Mouse (Mus musculus): ENCODE data around the gene Cxcr5. TPM values are rescaled to one million over a fixed set of nuclear protein-coding genes. Genes with fewer than 3 reads are reported as not detected.

The Cxcr5 gene
- polyA plus RNA-seq, 1 experiment from 2014 or later: 0.05 TPM

GRCm38 (mm10) chr9:44523686-44524085, 38.0 kb downstream of the Cxcr5 start:
- H3K4me3 ChIP-seq: no peak overlapping the region
- DNase-seq (ENCODE audit: extremely low spot score, low spot score): no peak
- H3K27me3 ChIP-seq (ENCODE audit: poor library complexity, severe bottlenecking): no peaks in the 10 kb centered on the region
- H3K9me3 ChIP-seq: no peaks in the 10 kb centered on the region
- no peak overlapping the region for H3K27ac ChIP-seq
- H3K4me1 ChIP-seq: no peaks in the 10 kb centered on the region
- WGBS: 85% methylated on average over 5 of the region's 5 CpGs
- no peaks in the 10 kb centered on the region for H3K36me3 ChIP-seq (replicated peaks)

- WGBS: 81% methylated on average over 10 of the region's 10 CpGs
- Histone ChIP-seq H3K27me3 (ENCODE audit: poor library complexity, severe bottlenecking) (no peaks in the 10 kb centered on the region), H3K4me1 (no peaks in the 10 kb centered on the region), H3K36me3 (replicated peaks) (no peaks in the 10 kb centered on the region), H3K4me3 (no peak overlapping the region), H3K27ac (no peak overlapping the region), H3K9me3 (no peaks in the 10 kb centered on the region)
- DNase-seq (ENCODE audit: extremely low spot score, low spot score): no peak
These were observed 39.8 kb downstream of the Cxcr5 start for GRCm38 (mm10) chr9:44521927-44522326.

GRCm38 (mm10) chr9:44518068-44518467, 43.6 kb downstream of the Cxcr5 start:
- Histone ChIP-seq H3K9me3 (no peaks in the 10 kb centered on the region), H3K27me3 (ENCODE audit: poor library complexity, severe bottlenecking) (no peaks in the 10 kb centered on the region), H3K27ac (no peak overlapping the region), H3K4me1 (0 out of 2 replicates have a peak, but pooled peaks cover 3% of the 10 kb centered on the region), H3K4me3 (no peak overlapping the region), H3K36me3 (replicated peaks) (no peaks in the 10 kb centered on the region)
- WGBS: 89% methylated on average over 7 of the region's 7 CpGs
- DNase-seq (ENCODE audit: extremely low spot score, low spot score): no peak

- WGBS: 74% methylated on average over 4 of the region's 4 CpGs
- Histone ChIP-seq H3K36me3 (replicated peaks) (no peaks in the 10 kb centered on the region), H3K4me1 (0 out of 2 replicates have a peak, but pooled peaks cover 3% of the 10 kb centered on the region), H3K9me3 (no peaks in the 10 kb centered on the region), H3K4me3 (no peak overlapping the region), H3K27me3 (ENCODE audit: poor library complexity, severe bottlenecking) (no peaks in the 10 kb centered on the region), H3K27ac (no peak overlapping the region)
- DNase-seq (ENCODE audit: extremely low spot score, low spot score): no peak
These were observed 44.3 kb downstream of the Cxcr5 start for GRCm38 (mm10) chr9:44517368-44517767.

- Histone ChIP-seq H3K36me3 (replicated peaks) (no peaks in the 10 kb centered on the region), H3K4me1 (peaks cover 8% of the 10 kb centered on the region), H3K9me3 (no peaks in the 10 kb centered on the region), H3K27ac (no peak overlapping the region), H3K4me3 (no peak overlapping the region), H3K27me3 (ENCODE audit: poor library complexity, severe bottlenecking) (0 out of 2 replicates have a peak, but pooled peaks cover 3% of the 10 kb centered on the region)
- WGBS: 90% methylated on average over 5 of the region's 5 CpGs
- DNase-seq (ENCODE audit: extremely low spot score, low spot score): no peak
These were observed 45.8 kb downstream of the Cxcr5 start for GRCm38 (mm10) chr9:44515891-44516290.

- Histone ChIP-seq H3K4me3 (no peak overlapping the region), H3K9me3 (no peaks in the 10 kb centered on the region), H3K27me3 (ENCODE audit: poor library complexity, severe bottlenecking) (0 out of 2 replicates have a peak, but pooled peaks cover 8% of the 10 kb centered on the region), H3K4me1 (peaks cover 14% of the 10 kb centered on the region), H3K36me3 (replicated peaks) (no peaks in the 10 kb centered on the region), H3K27ac (no peak overlapping the region)
- no peak for DNase-seq (ENCODE audit: extremely low spot score, low spot score)
- 72% methylated on average over 12 of the region's 12 CpGs for WGBS
These were observed 46.4 kb downstream of the Cxcr5 start for GRCm38 (mm10) chr9:44515131-44515751.

GRCm38 (mm10) chr9:44514147-44514546, 47.5 kb downstream of the Cxcr5 start:
- peaks cover 3% of the 10 kb centered on the region for H3K36me3 ChIP-seq (replicated peaks)

GRCm38 (mm10) chr9:44513610-44514009, 48.1 kb downstream of the Cxcr5 start:
- peaks cover 30% of the 10 kb centered on the region for H3K4me1 ChIP-seq
- no peak for DNase-seq (ENCODE audit: extremely low spot score, low spot score)
- WGBS: 79% methylated on average over 20 of the region's 20 CpGs
- no peak overlapping the region for H3K27ac ChIP-seq
- peaks cover 9% of the 10 kb centered on the region for H3K36me3 ChIP-seq (replicated peaks)
- peaks cover 21% of the 10 kb centered on the region for H3K27me3 ChIP-seq (ENCODE audit: poor library complexity, severe bottlenecking)
- no peak overlapping the region for H3K4me3 ChIP-seq
- H3K9me3 ChIP-seq: no peaks in the 10 kb centered on the region

More at GRCm38 (mm10) chr9:44514147-44514546, 47.5 kb downstream of the Cxcr5 start:
- Histone ChIP-seq H3K9me3 (no peaks in the 10 kb centered on the region), H3K27ac (no peak overlapping the region), H3K27me3 (ENCODE audit: poor library complexity, severe bottlenecking) (peaks cover 16% of the 10 kb centered on the region), H3K4me3 (no peak overlapping the region), H3K4me1 (peaks cover 25% of the 10 kb centered on the region)
- DNase-seq (ENCODE audit: extremely low spot score, low spot score): no peak
- WGBS: 92% methylated on average over 5 of the region's 5 CpGs

GRCm38 (mm10) chr9:44513121-44513520, 48.6 kb downstream of the Cxcr5 start:
- Histone ChIP-seq H3K9me3 (no peaks in the 10 kb centered on the region), H3K27me3 (ENCODE audit: poor library complexity, severe bottlenecking) (peaks cover 22% of the 10 kb centered on the region), H3K36me3 (replicated peaks) (peaks cover 14% of the 10 kb centered on the region), H3K27ac (no peak overlapping the region), H3K4me3 (no peak overlapping the region), H3K4me1 (peaks cover 30% of the 10 kb centered on the region)
- 89% methylated on average over 11 of the region's 11 CpGs for WGBS
- DNase-seq (ENCODE audit: extremely low spot score, low spot score): no peak

GRCm38 (mm10) chr9:44512717-44513003, 49.0 kb downstream of the Cxcr5 start:
- DNase-seq (ENCODE audit: extremely low spot score, low spot score): no peak
- WGBS: 93% methylated on average over 3 of the region's 3 CpGs
- Histone ChIP-seq H3K27ac (no peak overlapping the region), H3K4me1 (peaks cover 30% of the 10 kb centered on the region), H3K36me3 (replicated peaks) (peaks cover 18% of the 10 kb centered on the region), H3K27me3 (ENCODE audit: poor library complexity, severe bottlenecking) (peaks cover 22% of the 10 kb centered on the region), H3K9me3 (no peaks in the 10 kb centered on the region), H3K4me3 (no peak overlapping the region)

- peaks cover 24% of the 10 kb centered on the region for H3K36me3 ChIP-seq (replicated peaks)
- DNase-seq (ENCODE audit: extremely low spot score, low spot score): no peak
- H3K4me3 ChIP-seq: no peak overlapping the region
- 86% methylated on average over 9 of the region's 9 CpGs for WGBS
- peaks cover 30% of the 10 kb centered on the region for H3K4me1 ChIP-seq
- H3K9me3 ChIP-seq: no peaks in the 10 kb centered on the region
- no peak overlapping the region for H3K27ac ChIP-seq
- H3K27me3 ChIP-seq (ENCODE audit: poor library complexity, severe bottlenecking): peaks cover 22% of the 10 kb centered on the region
These were observed 49.6 kb downstream of the Cxcr5 start for GRCm38 (mm10) chr9:44511935-44512716.

- WGBS: 61% methylated on average over 5 of the region's 5 CpGs
- Histone ChIP-seq H3K4me3 (no peak overlapping the region), H3K4me1 (peaks cover 36% of the 10 kb centered on the region), H3K36me3 (replicated peaks) (peaks cover 34% of the 10 kb centered on the region), H3K27me3 (ENCODE audit: poor library complexity, severe bottlenecking) (peaks cover 22% of the 10 kb centered on the region), H3K9me3 (no peaks in the 10 kb centered on the region), H3K27ac (0 out of 2 replicates have a peak overlapping the region, but pooled peaks have one; percentile 32)
- peak; percentile 19 for DNase-seq (ENCODE audit: extremely low spot score, low spot score)
These were observed 50.6 kb downstream of the Cxcr5 start for GRCm38 (mm10) chr9:44510872-44511601.
